Mouse (Mus musculus) hindbrain, postnatal 0 days (tissue): ENCODE data around the gene Gpx4. TPM values are rescaled to one million over a fixed set of nuclear protein-coding genes. Genes with fewer than 3 reads are reported as not detected.
"Not testable (repeated sequence)": the region's sequence is repeated elsewhere in the genome, so short reads cannot be mapped to it uniquely, and the experiment has no call there.

ENCODE experiments used
- ATAC-seq: fragments of 200-750 bp; cut with Nextera tagmentation; 2 replicates; pipeline ENCODE4 v1.8.0; 2017; ENCODE audit warnings: mild to moderate bottlenecking, moderate TSS enrichment, moderate library complexity
- DNase-seq: peaks from one replicate; pipeline ENCODE4 v3.0.0-alpha.2; 2015; ENCODE audit warnings: low spot score
- H3K27ac ChIP-seq: fragments of 300-500 bp; sonication (generic); 2 replicates; pipeline ENCODE4 v1.5.1; 2014; ENCODE audit warnings: mild to moderate bottlenecking
- H3K27me3 ChIP-seq: fragments of 300-500 bp; sonication (generic); 2 replicates; pipeline ENCODE4 v1.6.1; 2014; ENCODE audit warnings: low read length, mixed read lengths; ENCODE audit not compliant: insufficient read depth
- H3K36me3 ChIP-seq: fragments of 300-500 bp; sonication (generic); 2 replicates; pipeline ENCODE4 v1.6.1; 2014; ENCODE audit warnings: low read length, mixed read lengths; ENCODE audit not compliant: insufficient read depth
- H3K4me1 ChIP-seq: fragments of 300-500 bp; sonication (generic); 2 replicates; pipeline ENCODE4 v1.6.1; 2014; ENCODE audit warnings: antibody characterized with exemption, low read length, mixed read lengths; ENCODE audit not compliant: insufficient read depth
- H3K4me2 ChIP-seq: fragments of 300-500 bp; sonication (generic); 2 replicates; pipeline ENCODE4 v1.6.1; 2014; ENCODE audit warnings: low read depth, mild to moderate bottlenecking, low read length, moderate library complexity, mixed read lengths
- H3K4me3 ChIP-seq: fragments of 300-500 bp; sonication (generic); 2 replicates; pipeline ENCODE4 v1.5.1; 2014; ENCODE audit warnings: low read length
- H3K9ac ChIP-seq: fragments of 300-500 bp; sonication (generic); replicated peaks from 2 replicates; pipeline ENCODE4 v1.6.1; 2014; ENCODE audit warnings: mild to moderate bottlenecking, low read length, moderate library complexity, mixed read lengths
- H3K9me3 ChIP-seq: fragments of 300-500 bp; sonication (generic); 2 replicates; pipeline ENCODE4 v1.6.1; 2016; ENCODE audit warnings: low read length, mixed read lengths
- CTCF ChIP-seq: IDR thresholded peaks from 2 replicates; pipeline ENCODE4 v1.5.1; 2016; ENCODE audit warnings: antibody characterized with exemption, control low read depth, low read depth
- WGBS: fragments of 180-500 bp; shearing (Covaris S2); extraction: QIAGEN DNeasy Blood & Tissue Kit; methylation state at CpG from one replicate; pipeline ENCODE4 v1.1.7; 2014; 5-methylcytosine and 5-hydroxymethylcytosine counted together
- polyA plus RNA-seq: library from polyadenylated mRNA; unstranded; fragments of >200 nt; fragmentation: Nextera tagmentation; extraction: Ambion mirVana; gene quantifications from 2 replicates; pipeline ENCODE4 v1.2.1, GENCODE M21; 2015
- total RNA-seq: library from RNA; depleted of rRNA; stranded (reverse); fragments of >200 nt; gene quantifications from 2 replicates; pipeline ENCODE4 v1.2.3, GENCODE M21; 2014

The Gpx4 gene
- total and polyA plus RNA-seq, 2 experiments from 2014 or later, result 379 to 757 TPM

DNA sequence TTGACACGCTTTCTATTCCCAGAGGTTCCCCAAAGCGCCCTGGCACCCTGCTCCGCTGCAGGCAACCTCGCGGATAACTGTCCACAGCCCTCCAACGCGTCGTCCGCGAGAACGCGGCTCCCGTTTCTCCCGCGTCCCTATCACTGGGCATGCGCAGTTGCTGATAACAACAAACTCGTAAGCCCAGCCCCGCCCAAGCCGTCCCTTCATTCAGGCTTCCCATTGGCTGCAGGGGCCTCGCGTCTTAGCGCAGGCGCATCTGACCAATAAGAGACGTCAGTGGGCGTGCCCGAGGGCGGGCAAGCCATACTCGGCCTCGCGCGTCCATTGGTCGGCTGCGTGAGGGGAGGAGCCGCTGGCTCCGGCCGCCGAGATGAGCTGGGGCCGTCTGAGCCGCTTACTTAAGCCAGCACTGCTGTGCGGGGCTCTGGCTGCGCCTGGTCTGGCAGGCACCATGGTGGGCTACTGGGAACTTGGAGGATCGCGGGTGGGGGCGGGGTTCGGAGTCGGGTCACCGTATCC is 6.4 kb downstream of the Gpx4 start:
- H3K4me2 ChIP-seq, result peak overlapping the region; percentile 76
- peak overlapping the region; percentile 96 for H3K27ac ChIP-seq
- DNase-seq (peak; percentile 100), ATAC-seq (peak; percentile 96)
- H3K9ac ChIP-seq, result peak overlapping the region; percentile 74
- H3K4me3 ChIP-seq, result peak overlapping the region; percentile 52
- peaks cover 8% of the 10 kb centered on the region for H3K4me1 ChIP-seq
- TF ChIP-seq CTCF, result no peak
- peaks cover 19% of the 10 kb centered on the region for H3K36me3 ChIP-seq
- H3K9me3 ChIP-seq, result no peaks in the 10 kb centered on the region
- WGBS, result 1% methylated on average over 47 of the region's 47 CpGs
- H3K27me3 ChIP-seq, result no peaks in the 10 kb centered on the region

GRCm38 (mm10) chr10:80053831-80054815 is 7.2 kb downstream of the Gpx4 start:
- H3K4me1 ChIP-seq, result peaks cover 8% of the 10 kb centered on the region
- under 1% methylated on average over 69 of the region's 77 CpGs for WGBS
- peak overlapping the region; percentile 76 for H3K4me2 ChIP-seq
- ATAC-seq, result peak; percentile 63
- H3K9me3 ChIP-seq, result no peaks in the 10 kb centered on the region
- peak overlapping the region; percentile 96 for H3K27ac ChIP-seq
- H3K9ac ChIP-seq, result peak overlapping the region; percentile 74
- H3K36me3 ChIP-seq, result peaks cover 20% of the 10 kb centered on the region
- peak; percentile 74 for DNase-seq
- TF ChIP-seq CTCF, result peak; percentile 16
- no peaks in the 10 kb centered on the region for H3K27me3 ChIP-seq
- peak overlapping the region; percentile 52 for H3K4me3 ChIP-seq

DNA sequence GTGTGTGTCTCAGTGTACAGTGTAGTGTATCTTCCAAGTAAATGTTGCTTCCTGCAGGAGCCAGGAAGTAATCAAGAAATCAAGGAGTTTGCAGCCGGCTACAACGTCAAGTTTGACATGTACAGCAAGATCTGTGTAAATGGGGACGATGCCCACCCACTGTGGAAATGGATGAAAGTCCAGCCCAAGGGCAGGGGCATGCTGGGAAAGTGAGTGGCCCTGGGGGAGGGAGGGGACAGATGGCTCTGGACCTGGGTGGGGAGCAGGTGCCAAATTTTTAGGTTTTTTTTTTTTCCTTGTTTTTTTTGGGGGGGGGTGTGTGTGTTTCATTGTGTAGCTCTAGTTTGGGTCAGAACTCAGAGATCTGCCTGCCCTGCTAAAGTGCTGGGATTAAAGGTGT is 7.9 kb downstream of the Gpx4 start:
- ATAC-seq, DNase-seq, H3K4me1 ChIP-seq, H3K27me3 ChIP-seq, H3K9me3 ChIP-seq: not testable (repeated sequence)
- Histone ChIP-seq H3K27ac (peak overlapping the region; percentile 96; the same call in 1 of the 2 replicates), H3K4me3 (peak overlapping the region; percentile 52), H3K9ac (peak overlapping the region; percentile 74), H3K36me3 (peaks cover 20% of the 10 kb centered on the region), H3K4me2 (peak overlapping the region; percentile 76)
- 12% methylated on average over 3 of the region's 3 CpGs for WGBS

GRCm38 (mm10) chr10:80055364-80055763 is 8.4 kb downstream of the Gpx4 start:
- no peaks in the 10 kb centered on the region for H3K9me3 ChIP-seq
- WGBS, result 73% methylated on average over 5 of the region's 5 CpGs
- ATAC-seq (no peak), DNase-seq (no peak)
- H3K4me1 ChIP-seq, result peaks cover 8% of the 10 kb centered on the region
- H3K9ac ChIP-seq, result 0 out of 2 replicates have a peak overlapping the region, but pooled peaks have one; percentile 74
- no peak overlapping the region for H3K4me3 ChIP-seq
- TF ChIP-seq CTCF, result no peak
- H3K27ac ChIP-seq, result no peak overlapping the region
- H3K36me3 ChIP-seq, result peaks cover 20% of the 10 kb centered on the region
- peak overlapping the region; percentile 76 for H3K4me2 ChIP-seq
- no peaks in the 10 kb centered on the region for H3K27me3 ChIP-seq

DNA sequence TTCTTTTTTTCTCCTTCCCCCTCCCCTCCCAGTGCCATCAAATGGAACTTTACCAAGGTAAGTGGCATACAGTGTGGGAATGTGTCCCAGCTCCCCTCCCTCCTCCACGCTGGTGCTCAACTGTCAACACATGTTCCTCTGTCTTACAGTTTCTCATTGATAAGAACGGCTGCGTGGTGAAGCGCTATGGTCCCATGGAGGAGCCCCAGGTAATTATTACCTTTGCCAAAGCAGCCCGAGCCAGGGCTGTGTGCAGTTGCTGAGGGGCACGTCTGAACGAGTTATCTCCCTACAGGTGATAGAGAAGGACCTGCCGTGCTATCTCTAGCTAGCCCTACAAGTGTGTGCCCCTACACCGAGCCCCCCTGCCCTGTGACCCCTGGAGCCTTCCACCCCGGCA is 8.9 kb downstream of the Gpx4 start:
- no peak overlapping the region for H3K27ac ChIP-seq
- DNase-seq (no peak), ATAC-seq (no peak)
- no peaks in the 10 kb centered on the region for H3K27me3 ChIP-seq
- 87% methylated on average over 8 of the region's 10 CpGs for WGBS
- no peak overlapping the region for H3K9ac ChIP-seq
- H3K36me3 ChIP-seq, result peaks cover 20% of the 10 kb centered on the region
- peaks cover 8% of the 10 kb centered on the region for H3K4me1 ChIP-seq
- H3K4me2 ChIP-seq, result peak overlapping the region; percentile 76; the same call in 1 of the 2 replicates
- TF ChIP-seq CTCF, result no peak
- H3K4me3 ChIP-seq, result no peak overlapping the region
- H3K9me3 ChIP-seq, result no peaks in the 10 kb centered on the region

DNA sequence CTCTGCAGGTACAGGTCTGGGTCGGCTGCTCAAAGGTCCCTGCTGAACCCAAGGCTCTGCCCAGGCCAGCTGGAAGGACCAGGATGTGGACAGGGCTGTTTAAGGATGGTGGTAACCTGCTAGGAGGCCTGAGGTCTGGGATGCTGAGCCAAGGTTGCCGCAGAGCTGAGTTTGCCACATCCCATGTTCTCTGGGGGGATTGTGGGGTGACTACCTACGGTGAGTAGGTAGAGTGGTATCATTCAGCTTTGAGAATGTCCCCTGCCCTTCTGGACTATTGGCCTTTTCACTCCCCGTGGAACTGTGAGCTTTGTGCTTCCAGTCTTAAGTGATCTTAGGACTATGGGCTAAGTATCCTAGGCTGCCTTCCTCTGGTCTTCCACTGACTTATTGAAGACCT is 9.5 kb downstream of the Gpx4 start:
- no peak for TF ChIP-seq CTCF
- H3K27ac ChIP-seq, result no peak overlapping the region
- H3K9me3 ChIP-seq, result no peaks in the 10 kb centered on the region
- 0 out of 2 replicates have a peak overlapping the region, but pooled peaks have one; percentile 3 for H3K9ac ChIP-seq
- H3K36me3 ChIP-seq, result peaks cover 23% of the 10 kb centered on the region
- 88% methylated on average over 4 of the region's 4 CpGs for WGBS
- DNase-seq (no peak), ATAC-seq (no peak)
- no peak overlapping the region for H3K4me2 ChIP-seq
- H3K4me1 ChIP-seq, result peaks cover 8% of the 10 kb centered on the region
- no peak overlapping the region for H3K4me3 ChIP-seq
- no peaks in the 10 kb centered on the region for H3K27me3 ChIP-seq
